Mouse (Mus musculus) thymus, postnatal 36 days (tissue): Measurements from ENCODE around the gene Chn2.

ENCODE experiments used
- DNase-seq, 2 experiments: peaks; one replicate each; pipeline ENCODE4 v3.0.0; 2022; ENCODE audit warnings: mixed read lengths in 2 of 2

Chn2 gene

GRCm38 (mm10) chr6:54119885-54120666, 80.7 kb downstream of the Chn2 start:
- peak; percentile 9 to 27 for DNase-seq

GRCm38 (mm10) chr6:54120889-54121288, 81.5 kb downstream of the Chn2 start:
- no peak for DNase-seq

- no peak for DNase-seq
These were observed 85.2 kb downstream of the Chn2 start for GRCm38 (mm10) chr6:54124519-54124918.

- DNase-seq: no peak
These were observed 86.2 kb downstream of the Chn2 start for GRCm38 (mm10) chr6:54125536-54125935.

GRCm38 (mm10) chr6:54126225-54126992, 87.1 kb downstream of the Chn2 start:
- no peak for DNase-seq

- DNase-seq: peak; percentile 19 to 59
These were observed 87.8 kb downstream of the Chn2 start for GRCm38 (mm10) chr6:54126993-54127697.

GRCm38 (mm10) chr6:54128702-54129101, 89.3 kb downstream of the Chn2 start:
- no peak for DNase-seq

GRCm38 (mm10) chr6:54129570-54129969, 90.2 kb downstream of the Chn2 start:
- DNase-seq: no peak

- DNase-seq: no peak
These were observed 91.5 kb downstream of the Chn2 start for GRCm38 (mm10) chr6:54130881-54131280.

GRCm38 (mm10) chr6:54132576-54132975, 93.2 kb downstream of the Chn2 start:
- no peak for DNase-seq

GRCm38 (mm10) chr6:54133231-54133630, 93.9 kb downstream of the Chn2 start:
- no peak for DNase-seq

GRCm38 (mm10) chr6:54138157-54138556, 98.8 kb downstream of the Chn2 start:
- DNase-seq: no peak

- no peak for DNase-seq
These were observed 101.1 kb downstream of the Chn2 start for GRCm38 (mm10) chr6:54140488-54140887.

- DNase-seq: no peak
These were observed 101.8 kb downstream of the Chn2 start for GRCm38 (mm10) chr6:54141165-54141564.

- no peak for DNase-seq
These were observed 103.7 kb downstream of the Chn2 start for GRCm38 (mm10) chr6:54142848-54143651.

GRCm38 (mm10) chr6:54143652-54143960, 104.3 kb downstream of the Chn2 start:
- DNase-seq: no peak

- DNase-seq: no peak
These were observed 109.6 kb downstream of the Chn2 start for GRCm38 (mm10) chr6:54148844-54149526.

- DNase-seq: no peak
These were observed 111.5 kb downstream of the Chn2 start for GRCm38 (mm10) chr6:54150821-54151220.

GRCm38 (mm10) chr6:54151443-54152241, 112.3 kb downstream of the Chn2 start:
- no peak for DNase-seq

- no peak for DNase-seq
These were observed 117.7 kb downstream of the Chn2 start for GRCm38 (mm10) chr6:54157097-54157496.

- DNase-seq: no peak
These were observed 119.0 kb downstream of the Chn2 start for GRCm38 (mm10) chr6:54158317-54158716.
